Mouse (Mus musculus): ENCODE measurements around the gene Wasf2.

The Wasf2 gene

GRCm38 (mm10) chr4:133174361-133174760 lies 44.1 kb downstream of the Wasf2 start:
- DNase-seq (ENCODE audit: low read depth, low spot score): peak; percentile 30

DNA sequence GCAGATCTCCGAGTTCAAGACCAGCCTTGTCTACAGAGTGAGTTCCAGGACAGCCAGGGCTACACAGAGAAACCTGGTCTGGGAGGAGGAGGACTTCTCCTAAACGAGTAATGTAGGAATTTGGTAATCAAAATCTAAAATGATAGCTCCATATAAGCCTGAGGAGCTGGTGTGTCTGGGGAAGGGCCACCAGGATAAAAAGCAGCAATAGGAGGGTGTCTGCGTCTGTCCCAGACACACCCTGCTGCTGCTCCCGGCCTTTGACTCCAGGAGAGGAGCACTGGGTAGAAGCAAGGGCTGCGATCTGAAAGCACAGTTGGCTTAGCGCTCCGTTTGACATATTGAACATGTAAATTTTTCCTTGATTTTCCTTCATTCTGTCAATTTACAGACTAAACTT lies 45.0 kb downstream of the Wasf2 start:
- DNase-seq (ENCODE audit: low read depth, low spot score): no peak

GRCm38 (mm10) chr4:133175998-133176760 lies 45.9 kb downstream of the Wasf2 start:
- peak; percentile 72 for DNase-seq (ENCODE audit: low read depth, low spot score)

- peak; percentile 82 for DNase-seq (ENCODE audit: low read depth, low spot score)
Observed at GRCm38 (mm10) chr4:133176761-133177403, 46.6 kb downstream of the Wasf2 start.

DNA sequence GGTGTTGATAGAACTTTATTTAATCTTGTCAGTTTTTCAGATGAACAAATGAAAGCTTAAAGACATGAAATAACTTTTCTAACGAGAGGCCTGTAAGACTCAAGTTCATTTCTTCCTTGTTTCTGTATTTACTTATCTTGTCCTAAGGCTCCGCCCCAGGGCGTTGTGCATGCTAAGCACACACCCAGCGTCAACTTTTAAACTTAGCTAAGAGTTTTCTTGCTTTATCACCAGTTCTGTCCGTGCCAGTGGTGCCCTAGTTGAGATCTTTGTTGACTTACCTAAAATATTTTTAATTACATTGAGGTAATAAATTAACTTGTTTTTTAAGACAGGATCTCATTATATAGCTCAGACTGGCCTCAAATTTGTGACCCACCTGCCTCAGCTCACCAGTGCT lies 48.0 kb downstream of the Wasf2 start:
- DNase-seq (ENCODE audit: low read depth, low spot score): no peak

- no peak for DNase-seq (ENCODE audit: low read depth, low spot score)
Observed at GRCm38 (mm10) chr4:133179258-133179657, 49.0 kb downstream of the Wasf2 start.

- DNase-seq (ENCODE audit: low read depth, low spot score): no peak
Observed at GRCm38 (mm10) chr4:133182439-133183033, 52.2 kb downstream of the Wasf2 start.

- DNase-seq (ENCODE audit: low read depth, low spot score): no peak
Observed at GRCm38 (mm10) chr4:133184031-133184897, 54.0 kb downstream of the Wasf2 start.

- peak; percentile 53 for DNase-seq (ENCODE audit: low read depth, low spot score)
Observed at GRCm38 (mm10) chr4:133184898-133185665, 54.8 kb downstream of the Wasf2 start.

DNA sequence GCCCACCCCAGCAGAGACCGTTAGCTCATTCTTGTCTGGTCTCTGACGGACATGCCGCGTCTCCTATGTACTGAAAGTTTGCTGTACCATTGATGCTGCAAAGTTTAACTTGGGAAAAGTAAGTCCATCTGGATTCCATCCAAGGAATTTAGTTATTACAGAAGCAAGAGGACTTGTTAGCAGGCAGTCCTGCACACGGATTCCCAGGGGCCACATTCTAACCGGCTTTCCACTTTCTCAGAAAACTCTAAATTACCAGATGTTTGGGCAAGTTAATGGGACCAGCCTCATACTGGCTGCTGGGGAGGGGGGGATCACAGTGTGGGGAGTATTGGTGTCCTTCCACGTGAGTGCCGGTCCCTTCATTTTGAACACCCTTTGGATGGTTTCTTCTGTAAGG lies 55.6 kb downstream of the Wasf2 start:
- DNase-seq (ENCODE audit: low read depth, low spot score): no peak

DNA sequence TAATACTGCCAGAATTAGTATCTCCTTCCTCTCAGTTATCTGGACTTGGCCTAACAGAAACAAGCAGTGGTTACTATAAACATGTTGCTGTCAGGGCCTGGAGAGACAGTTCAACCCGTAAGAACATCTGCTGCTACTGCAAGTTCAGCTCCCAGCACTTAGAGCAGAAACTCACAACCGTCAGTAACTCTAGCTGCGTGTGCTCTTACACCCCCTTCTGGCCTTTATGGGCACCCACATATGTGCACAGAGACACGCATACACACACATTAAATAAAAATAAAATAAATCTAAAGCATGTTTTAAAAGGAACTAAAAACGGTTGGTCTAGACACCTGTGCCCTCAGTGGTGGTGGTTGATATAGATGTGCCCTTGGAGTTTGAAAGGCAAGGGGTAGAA lies 56.6 kb downstream of the Wasf2 start:
- DNase-seq (ENCODE audit: low read depth, low spot score): no peak

- no peak for DNase-seq (ENCODE audit: low read depth, low spot score)
Observed at GRCm38 (mm10) chr4:133189396-133189795, 59.1 kb downstream of the Wasf2 start.

DNA sequence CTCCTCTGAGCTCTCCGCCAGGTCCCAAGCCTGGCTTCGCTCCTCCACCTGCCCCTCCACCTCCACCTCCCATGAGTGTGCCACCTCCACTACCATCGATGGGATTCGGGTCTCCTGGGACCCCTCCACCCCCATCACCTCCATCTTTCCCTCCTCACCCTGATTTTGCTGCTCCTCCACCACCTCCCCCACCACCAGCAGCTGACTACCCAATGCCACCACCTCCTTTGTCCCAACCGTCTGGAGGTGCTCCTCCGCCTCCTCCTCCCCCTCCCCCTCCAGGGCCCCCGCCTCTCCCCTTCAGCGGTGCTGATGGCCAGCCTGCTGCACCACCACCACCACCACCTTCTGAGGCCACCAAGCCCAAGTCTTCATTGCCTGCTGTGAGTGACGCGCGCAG lies 64.2 kb downstream of the Wasf2 start:
- no peak for DNase-seq (ENCODE audit: low read depth, low spot score)

- no peak for DNase-seq (ENCODE audit: low read depth, low spot score)
Observed at GRCm38 (mm10) chr4:133195014-133195413, 64.7 kb downstream of the Wasf2 start.

- no peak for DNase-seq (ENCODE audit: low read depth, low spot score)
Observed at GRCm38 (mm10) chr4:133196136-133196535, 65.8 kb downstream of the Wasf2 start.

- peak; percentile 56 for DNase-seq (ENCODE audit: low read depth, low spot score)
Observed at GRCm38 (mm10) chr4:133196852-133197251, 66.5 kb downstream of the Wasf2 start.

GRCm38 (mm10) chr4:133197355-133197754 lies 67.0 kb downstream of the Wasf2 start:
- peak; percentile 28 for DNase-seq (ENCODE audit: low read depth, low spot score)

DNA sequence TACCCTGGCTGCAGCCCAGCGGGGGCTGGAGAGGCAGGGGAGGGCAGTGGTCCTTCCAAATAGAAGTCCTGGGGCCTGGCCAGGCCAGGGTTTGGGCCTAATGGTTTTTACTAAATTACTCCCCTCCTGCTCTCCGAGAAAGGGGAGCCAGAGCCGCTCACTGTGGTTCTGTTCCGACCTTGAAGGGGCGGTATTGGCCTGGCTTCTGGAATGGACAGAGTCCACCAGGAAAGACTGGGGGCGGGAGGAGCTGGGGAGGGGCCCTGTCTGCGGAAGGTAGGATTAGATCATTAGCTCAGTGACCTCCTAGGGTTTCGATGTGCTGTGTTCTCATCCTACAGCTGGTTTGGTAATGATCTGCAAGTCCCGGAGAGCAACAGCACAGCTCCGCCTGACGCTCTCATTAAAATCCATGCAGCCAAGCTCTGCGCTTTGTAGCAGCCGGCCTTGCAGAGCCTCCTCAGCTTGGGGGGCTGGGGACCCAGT lies 67.5 kb downstream of the Wasf2 start:
- DNase-seq (ENCODE audit: low read depth, low spot score): peak; percentile 43

DNA sequence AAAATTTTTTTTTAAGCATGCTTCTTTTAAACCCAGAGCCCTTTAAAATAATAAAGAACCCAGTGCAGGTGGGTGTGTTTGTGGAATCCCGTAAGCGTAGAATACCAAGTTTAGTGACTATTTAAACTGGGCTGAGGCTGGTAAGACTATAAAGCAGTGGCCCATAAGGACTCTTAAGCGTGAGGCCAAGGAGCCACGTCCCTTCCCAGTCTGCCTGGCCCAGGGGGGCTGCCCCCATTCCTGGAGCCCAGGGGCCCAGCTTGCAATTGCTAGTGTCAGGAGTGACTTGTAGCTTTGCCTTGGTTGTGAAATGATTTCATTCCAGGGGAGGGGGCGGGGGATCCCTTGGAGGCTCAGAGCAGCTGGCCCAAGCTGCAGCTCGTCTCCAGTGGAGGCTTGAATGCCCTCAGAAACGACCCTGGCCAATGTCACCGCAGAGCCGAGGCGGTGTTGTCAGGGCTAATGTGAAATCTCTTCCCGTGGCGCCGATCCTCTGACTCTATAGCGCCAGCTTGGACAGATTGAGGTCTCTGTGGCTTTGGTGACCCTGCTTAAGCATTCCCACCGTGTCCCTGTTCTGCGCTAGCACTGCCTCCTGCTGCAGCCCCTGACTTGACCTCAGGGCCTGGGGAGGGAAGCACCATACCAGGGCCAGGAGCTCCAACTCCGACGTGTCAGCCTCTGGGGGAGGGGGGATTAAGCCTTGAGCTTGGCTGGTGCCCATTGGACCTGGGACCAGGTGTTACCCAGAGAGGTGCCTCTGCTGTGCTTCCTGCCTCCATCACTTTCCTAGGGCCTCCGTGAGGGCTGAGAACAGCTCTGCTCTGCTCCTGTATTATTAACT lies 68.3 kb downstream of the Wasf2 start:
- no peak for DNase-seq (ENCODE audit: low read depth, low spot score)

DNA sequence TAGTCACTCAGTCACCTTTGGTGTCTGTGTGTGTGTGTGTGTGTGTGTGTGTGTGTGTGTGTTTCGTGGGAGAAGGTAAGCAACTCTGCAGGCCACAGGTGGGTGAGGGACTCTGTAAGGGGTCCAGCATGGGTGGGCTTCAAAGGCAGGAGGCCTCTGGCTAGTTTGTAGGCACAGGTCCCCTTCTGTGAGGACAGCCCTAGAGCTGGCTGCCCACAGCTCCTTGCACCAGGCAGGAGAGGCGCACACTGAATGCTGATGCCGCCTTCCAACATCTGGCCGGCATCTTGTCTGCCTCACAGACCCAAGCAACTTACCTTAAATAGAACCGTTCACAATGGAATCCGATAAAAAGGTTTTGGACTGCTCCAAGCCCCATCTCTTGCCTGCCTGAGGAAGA lies 69.4 kb downstream of the Wasf2 start:
- no peak for DNase-seq (ENCODE audit: low read depth, low spot score)

All from brain, adult 2 months (tissue).